Mouse (Mus musculus): ENCODE measurements around the gene Vsig10.

The Vsig10 gene

GRCm38 (mm10) chr5:117388296-117388751 lies 69.4 kb downstream of the Vsig10 start:
- DNase-seq: peak; percentile 47 to 59

GRCm38 (mm10) chr5:117388877-117389276 lies 70.0 kb downstream of the Vsig10 start, which contains the start of gene Rfc5:
Rfc5 (minus strand) TSS chr5:117389047.
- peak; percentile 85 to 92 for DNase-seq

- no peak for DNase-seq
These were observed 72.0 kb downstream of the Vsig10 start for GRCm38 (mm10) chr5:117390895-117391294.

GRCm38 (mm10) chr5:117395834-117396233 lies 77.0 kb downstream of the Vsig10 start:
- DNase-seq: no peak

- no peak for DNase-seq
These were observed 77.7 kb downstream of the Vsig10 start for GRCm38 (mm10) chr5:117396596-117397014.

- DNase-seq: no peak
These were observed 78.5 kb downstream of the Vsig10 start for GRCm38 (mm10) chr5:117397371-117397770.

- DNase-seq: no peak
These were observed 79.2 kb downstream of the Vsig10 start for GRCm38 (mm10) chr5:117398007-117398550.

GRCm38 (mm10) chr5:117399281-117399680 lies 80.4 kb downstream of the Vsig10 start:
- DNase-seq: no peak

GRCm38 (mm10) chr5:117403609-117404008 lies 84.7 kb downstream of the Vsig10 start:
- DNase-seq: no peak

Measured in cerebellum, postnatal 36 days (tissue).